Mouse (Mus musculus): ENCODE data around the gene Golm1. TPM values are rescaled to one million over a fixed set of nuclear protein-coding genes. Genes with fewer than 3 reads are reported as not detected.

Golm1 gene
- polyA plus RNA-seq, 1 experiment from 2014 or later = 31.8 TPM

DNA sequence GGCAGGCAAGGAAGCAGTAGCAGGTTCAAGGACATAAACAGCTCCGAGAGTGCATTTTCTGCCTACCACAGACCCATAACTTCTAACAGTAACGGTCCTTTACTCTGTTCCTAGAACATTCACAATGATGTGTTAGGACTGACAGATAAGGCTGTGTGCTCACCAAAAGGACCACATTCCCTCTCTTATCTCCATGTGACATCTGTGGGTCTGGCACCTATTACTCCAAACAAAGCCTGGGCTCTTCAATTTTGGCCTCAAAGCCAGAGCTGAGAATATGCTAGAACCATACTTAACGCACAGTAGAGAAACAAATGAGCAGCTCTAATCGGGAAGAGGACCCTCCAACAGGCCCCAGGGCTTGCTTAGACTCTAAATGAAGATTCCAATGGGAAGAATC lies 4.3 kb upstream of the Golm1 start:
- no peaks in the 10 kb centered on the region for H3K9me3 ChIP-seq (ENCODE audit: low read length)
- TF ChIP-seq EP300 (IDR thresholded peaks at IDR 0.05) = no peak
- no peak for TF ChIP-seq CTCF (IDR thresholded peaks at IDR 0.05)
- H3K4me1 ChIP-seq (ENCODE audit: insufficient read depth, low read depth, low read length) = peaks cover under 1% of the 10 kb centered on the region; the same call in 1 of the 2 replicates
- ATAC-seq (no peak), DNase-seq (ENCODE audit: low spot score) (no peak)
- H3K9ac ChIP-seq (replicated peaks; ENCODE audit: low read depth) = no peak overlapping the region
- H3K27ac ChIP-seq (ENCODE audit: low read length) = no peak overlapping the region
- 51% methylated on average over 4 of the region's 4 CpGs for WGBS
- no peaks in the 10 kb centered on the region for H3K27me3 ChIP-seq (replicated peaks; ENCODE audit: insufficient read depth, low read length)
- no peaks in the 10 kb centered on the region for H3K36me3 ChIP-seq (ENCODE audit: insufficient read depth, low read length)
- no peak overlapping the region for H3K4me2 ChIP-seq (replicated peaks; ENCODE audit: low read depth, low read length)
- H3K4me3 ChIP-seq (ENCODE audit: low read depth, low read length) = no peak overlapping the region

DNA sequence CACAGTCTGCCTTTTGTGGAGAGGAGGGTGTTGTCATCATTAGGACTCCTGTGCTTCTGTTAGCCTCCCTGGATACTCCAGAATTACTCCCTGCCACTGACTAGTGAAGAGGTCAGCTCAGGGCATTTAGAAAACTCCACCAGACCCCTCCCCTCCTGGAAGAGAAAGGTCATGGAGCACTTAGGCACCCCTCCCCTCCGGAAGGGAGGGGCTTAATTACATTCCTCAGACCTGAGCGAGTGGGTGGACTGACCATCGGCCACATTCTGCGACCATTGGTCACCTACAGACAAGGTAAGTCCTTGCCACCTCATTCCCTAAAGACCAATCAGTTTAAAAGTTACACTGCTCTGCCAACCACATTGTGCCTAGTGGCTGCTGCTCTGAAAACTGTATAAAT lies 3.7 kb upstream of the Golm1 start:
- WGBS = 42% methylated on average over 4 of the region's 4 CpGs

DNA sequence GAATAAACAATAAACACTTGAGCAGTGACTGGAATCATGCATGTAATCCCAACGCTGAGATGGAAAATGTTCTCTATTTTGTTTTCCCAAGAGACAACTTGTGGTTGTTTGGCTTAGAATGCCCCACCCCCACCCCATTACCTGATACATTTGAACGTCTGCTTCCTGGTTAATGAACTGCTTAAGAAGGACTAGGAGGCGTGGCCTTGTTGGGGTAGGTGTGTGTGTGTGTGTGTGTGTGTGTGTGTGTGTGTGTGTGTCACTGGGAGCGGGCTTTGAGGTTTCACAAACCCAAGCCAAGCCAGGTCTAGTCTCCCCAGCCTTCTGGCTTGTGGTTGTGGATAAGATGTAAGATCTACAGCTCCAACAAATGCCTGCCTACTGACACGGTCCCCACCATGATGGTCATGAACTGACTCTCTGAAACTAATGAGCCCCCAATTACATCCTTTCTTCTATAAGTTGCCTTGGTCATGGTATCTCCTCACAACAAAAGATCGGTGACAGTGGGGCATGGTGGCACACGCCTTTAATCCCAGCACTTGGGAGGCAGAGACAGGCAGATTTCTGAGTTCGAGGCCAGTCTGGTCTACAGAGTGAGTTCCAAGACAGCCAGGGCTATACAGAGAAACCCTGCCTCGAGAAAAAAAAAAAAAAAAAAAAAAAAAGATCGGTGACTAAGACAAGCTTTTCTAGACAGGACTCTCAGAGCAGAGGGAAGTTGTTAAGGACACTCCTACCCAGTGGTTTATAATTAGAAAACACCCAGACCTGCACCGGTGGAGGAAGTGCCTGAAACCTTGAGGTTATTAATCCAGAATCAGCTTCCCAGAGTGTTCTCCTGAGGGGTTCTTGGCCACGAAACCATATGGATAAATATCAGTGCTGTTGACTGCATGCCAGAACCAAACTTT lies 962 bp upstream of the Golm1 start:
- ATAC-seq = peak; percentile 12; the same call in 1 of the 2 replicates
- no peaks in the 10 kb centered on the region for H3K36me3 ChIP-seq (ENCODE audit: insufficient read depth, low read length)
- H3K9me3 ChIP-seq (ENCODE audit: low read length) = no peaks in the 10 kb centered on the region
- no peak overlapping the region for H3K4me2 ChIP-seq (replicated peaks; ENCODE audit: low read depth, low read length)
- H3K9ac ChIP-seq (replicated peaks; ENCODE audit: low read depth) = no peak overlapping the region
- TF ChIP-seq EP300 (IDR thresholded peaks at IDR 0.05) = no peak
- TF ChIP-seq CTCF (IDR thresholded peaks at IDR 0.05) = no peak
- peaks cover 7% of the 10 kb centered on the region; the same call in 1 of the 2 replicates for H3K4me1 ChIP-seq (ENCODE audit: insufficient read depth, low read depth, low read length)
- DNase-seq (ENCODE audit: low spot score) = peak; percentile 37
- H3K27me3 ChIP-seq (replicated peaks; ENCODE audit: insufficient read depth, low read length) = no peaks in the 10 kb centered on the region
- no peak overlapping the region for H3K27ac ChIP-seq (ENCODE audit: low read length)
- no peak overlapping the region for H3K4me3 ChIP-seq (ENCODE audit: low read depth, low read length)
- WGBS = 59% methylated on average over 12 of the region's 12 CpGs

More for the DNA sequence above, 3.7 kb upstream of the Golm1 start:
- H3K9ac ChIP-seq (replicated peaks; ENCODE audit: low read depth) = no peak overlapping the region
- H3K4me3 ChIP-seq (ENCODE audit: low read depth, low read length) = no peak overlapping the region
- no peak overlapping the region for H3K27ac ChIP-seq (ENCODE audit: low read length)
- ATAC-seq (no peak), DNase-seq (ENCODE audit: low spot score) (no peak)
- no peak overlapping the region for H3K4me2 ChIP-seq (replicated peaks; ENCODE audit: low read depth, low read length)
- no peaks in the 10 kb centered on the region for H3K27me3 ChIP-seq (replicated peaks; ENCODE audit: insufficient read depth, low read length)
- TF ChIP-seq EP300 (IDR thresholded peaks at IDR 0.05) (no peak), CTCF (IDR thresholded peaks at IDR 0.05) (no peak)
- peaks cover 4% of the 10 kb centered on the region; the same call in 1 of the 2 replicates for H3K4me1 ChIP-seq (ENCODE audit: insufficient read depth, low read depth, low read length)
- H3K9me3 ChIP-seq (ENCODE audit: low read length) = no peaks in the 10 kb centered on the region
- no peaks in the 10 kb centered on the region for H3K36me3 ChIP-seq (ENCODE audit: insufficient read depth, low read length)

DNA sequence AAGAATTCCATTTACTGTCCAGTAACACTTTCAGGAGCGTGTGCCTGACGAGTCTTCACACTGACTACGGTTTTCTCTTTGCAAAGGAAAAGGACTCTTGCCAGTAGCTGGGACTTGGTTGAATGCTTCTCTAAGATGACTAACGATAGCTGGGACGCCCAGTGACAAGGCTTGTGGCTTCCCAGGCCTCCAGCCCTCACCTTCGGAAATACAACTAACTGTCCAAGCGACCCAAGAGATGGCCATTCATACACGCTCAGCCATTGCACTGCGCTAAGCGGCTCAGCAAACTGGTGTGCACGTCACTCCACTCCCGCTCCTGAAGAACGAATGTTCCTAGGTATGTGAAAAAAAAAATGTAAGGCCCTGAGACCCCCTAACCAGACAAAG lies 855 bp downstream of the Golm1 start:
- no peaks in the 10 kb centered on the region for H3K27me3 ChIP-seq (replicated peaks; ENCODE audit: insufficient read depth, low read length)
- no peak for ATAC-seq
- no peaks in the 10 kb centered on the region for H3K36me3 ChIP-seq (ENCODE audit: insufficient read depth, low read length)
- no peak for TF ChIP-seq CTCF (IDR thresholded peaks at IDR 0.05)
- no peak overlapping the region for H3K27ac ChIP-seq (ENCODE audit: low read length)
- H3K9me3 ChIP-seq (ENCODE audit: low read length) = no peaks in the 10 kb centered on the region
- DNase-seq (ENCODE audit: low spot score) = peak; percentile 22
- 4% methylated on average over 13 of the region's 13 CpGs for WGBS
- H3K4me3 ChIP-seq (ENCODE audit: low read depth, low read length) = peak overlapping the region; percentile 75
- H3K4me1 ChIP-seq (ENCODE audit: insufficient read depth, low read depth, low read length) = peaks cover 7% of the 10 kb centered on the region; the same call in 1 of the 2 replicates
- peak overlapping the region; percentile 91 for H3K4me2 ChIP-seq (replicated peaks; ENCODE audit: low read depth, low read length)
- peak overlapping the region; percentile 55; the same call in 1 of the 2 replicates for H3K9ac ChIP-seq (replicated peaks; ENCODE audit: low read depth)

DNA sequence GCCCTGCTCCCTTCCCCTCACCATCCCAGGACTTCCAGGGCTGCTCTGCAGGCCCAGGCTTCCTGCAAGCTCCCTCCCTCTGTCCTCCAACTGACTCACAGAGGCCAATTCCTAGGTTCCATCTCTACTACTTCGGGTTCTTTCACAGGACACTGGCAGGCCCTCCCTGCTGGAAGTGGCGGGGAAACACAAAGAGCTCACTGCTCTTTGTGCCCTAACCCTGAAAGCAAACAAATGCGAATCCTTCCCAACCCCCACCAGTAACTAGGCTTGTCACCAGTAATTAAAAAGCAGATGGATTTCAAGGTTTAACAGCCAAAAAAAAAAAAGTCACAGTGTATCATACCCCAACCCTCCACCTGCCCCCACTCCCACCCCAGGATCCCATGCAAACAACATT lies 1.4 kb downstream of the Golm1 start:
- ATAC-seq (no peak), DNase-seq (ENCODE audit: low spot score) (no peak)
- peaks cover 7% of the 10 kb centered on the region; the same call in 1 of the 2 replicates for H3K4me1 ChIP-seq (ENCODE audit: insufficient read depth, low read depth, low read length)
- no peak overlapping the region for H3K4me3 ChIP-seq (ENCODE audit: low read depth, low read length)
- H3K36me3 ChIP-seq (ENCODE audit: insufficient read depth, low read length) = no peaks in the 10 kb centered on the region
- no peak overlapping the region for H3K9ac ChIP-seq (replicated peaks; ENCODE audit: low read depth)
- H3K9me3 ChIP-seq (ENCODE audit: low read length) = no peaks in the 10 kb centered on the region
- peak overlapping the region; percentile 91 for H3K4me2 ChIP-seq (replicated peaks; ENCODE audit: low read depth, low read length)
- no peak for TF ChIP-seq EP300 (IDR thresholded peaks at IDR 0.05)
- no peak for TF ChIP-seq CTCF (IDR thresholded peaks at IDR 0.05)
- H3K27me3 ChIP-seq (replicated peaks; ENCODE audit: insufficient read depth, low read length) = no peaks in the 10 kb centered on the region
- 25% methylated on average over 3 of the region's 3 CpGs for WGBS
- H3K27ac ChIP-seq (ENCODE audit: low read length) = no peak overlapping the region

DNA sequence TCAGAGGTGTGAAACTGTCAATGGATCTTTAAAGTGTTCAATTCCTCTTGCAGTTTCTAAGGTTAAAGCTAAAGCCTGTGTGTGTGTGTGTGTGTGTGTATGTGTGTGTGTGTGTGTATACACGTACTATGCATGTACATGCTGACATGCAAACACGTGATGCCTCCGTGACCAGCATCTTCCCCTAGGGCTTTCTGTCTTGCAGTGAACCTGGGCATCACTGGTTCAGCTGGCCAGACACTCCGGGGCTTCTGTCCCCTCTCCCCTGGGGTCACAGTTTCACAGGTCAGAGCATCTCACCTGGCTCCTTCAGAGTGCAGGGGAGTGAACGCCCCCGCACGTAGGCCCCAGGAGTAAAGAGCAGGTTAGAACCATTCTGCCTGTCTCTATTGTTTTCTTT lies 2.0 kb downstream of the Golm1 start:
- Histone ChIP-seq H3K27ac (ENCODE audit: low read length) (no peak overlapping the region), H3K4me3 (ENCODE audit: low read depth, low read length) (no peak overlapping the region), H3K9me3 (ENCODE audit: low read length) (no peaks in the 10 kb centered on the region), H3K36me3 (ENCODE audit: insufficient read depth, low read length) (no peaks in the 10 kb centered on the region), H3K4me2 (replicated peaks; ENCODE audit: low read depth, low read length) (no peak overlapping the region), H3K27me3 (replicated peaks; ENCODE audit: insufficient read depth, low read length) (no peaks in the 10 kb centered on the region), H3K4me1 (ENCODE audit: insufficient read depth, low read depth, low read length) (peaks cover 7% of the 10 kb centered on the region; the same call in 1 of the 2 replicates), H3K9ac (replicated peaks; ENCODE audit: low read depth) (no peak overlapping the region)
- TF ChIP-seq CTCF (IDR thresholded peaks at IDR 0.05) (no peak), EP300 (IDR thresholded peaks at IDR 0.05) (no peak)
- no peak for ATAC-seq
- WGBS = 78% methylated on average over 7 of the region's 7 CpGs
- DNase-seq (ENCODE audit: low spot score) = no peak
